Mouse (Mus musculus): ENCODE data around the gene Luzp1.
A peak's percentile ranks its signal among the peaks of the same experiment; 100 is the strongest.

Luzp1 gene

DNA sequence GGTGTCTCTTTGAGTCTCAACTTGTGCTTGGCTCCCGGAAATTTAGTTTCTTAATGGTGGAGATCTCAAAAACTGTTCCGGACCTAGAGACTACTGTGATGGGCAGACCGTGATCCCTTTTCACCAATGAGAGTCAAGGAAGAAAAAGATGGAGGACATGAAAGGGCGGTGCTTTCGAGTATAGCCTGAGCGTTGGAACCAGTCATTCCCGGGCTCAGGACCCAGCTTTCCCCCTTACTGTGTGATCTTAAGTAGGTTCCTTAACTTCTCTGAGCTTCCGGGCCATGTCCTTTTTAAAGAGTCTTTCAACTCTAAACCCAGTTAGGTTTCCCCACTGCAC lies 6.8 kb upstream of the Luzp1 start:
- peak; percentile 57 for DNase-seq (ENCODE audit: low read depth)

DNA sequence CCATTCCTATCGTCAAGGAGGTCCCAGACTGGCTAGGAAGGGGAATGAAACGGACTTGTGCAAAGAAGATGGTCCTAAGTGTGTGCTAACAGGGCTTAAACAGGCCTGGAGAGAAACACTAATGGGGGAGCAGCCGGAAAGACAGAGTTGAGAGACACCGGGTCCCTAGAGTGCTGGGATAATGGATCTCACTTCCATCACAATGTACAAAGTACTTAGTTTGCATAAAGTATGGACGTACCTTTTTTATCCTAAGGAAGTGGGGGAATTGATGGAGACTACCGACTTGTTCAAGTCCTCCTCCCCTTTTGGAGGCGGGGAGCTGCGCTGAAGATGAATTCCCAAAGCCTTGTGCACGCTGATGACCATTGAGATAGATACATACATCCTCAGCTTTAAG lies 6.1 kb upstream of the Luzp1 start:
- DNase-seq (ENCODE audit: low read depth): no peak

- DNase-seq (ENCODE audit: low read depth): no peak
Observed at GRCm38 (mm10) chr4:136466226-136466625, 3.3 kb upstream of the Luzp1 start.

DNA sequence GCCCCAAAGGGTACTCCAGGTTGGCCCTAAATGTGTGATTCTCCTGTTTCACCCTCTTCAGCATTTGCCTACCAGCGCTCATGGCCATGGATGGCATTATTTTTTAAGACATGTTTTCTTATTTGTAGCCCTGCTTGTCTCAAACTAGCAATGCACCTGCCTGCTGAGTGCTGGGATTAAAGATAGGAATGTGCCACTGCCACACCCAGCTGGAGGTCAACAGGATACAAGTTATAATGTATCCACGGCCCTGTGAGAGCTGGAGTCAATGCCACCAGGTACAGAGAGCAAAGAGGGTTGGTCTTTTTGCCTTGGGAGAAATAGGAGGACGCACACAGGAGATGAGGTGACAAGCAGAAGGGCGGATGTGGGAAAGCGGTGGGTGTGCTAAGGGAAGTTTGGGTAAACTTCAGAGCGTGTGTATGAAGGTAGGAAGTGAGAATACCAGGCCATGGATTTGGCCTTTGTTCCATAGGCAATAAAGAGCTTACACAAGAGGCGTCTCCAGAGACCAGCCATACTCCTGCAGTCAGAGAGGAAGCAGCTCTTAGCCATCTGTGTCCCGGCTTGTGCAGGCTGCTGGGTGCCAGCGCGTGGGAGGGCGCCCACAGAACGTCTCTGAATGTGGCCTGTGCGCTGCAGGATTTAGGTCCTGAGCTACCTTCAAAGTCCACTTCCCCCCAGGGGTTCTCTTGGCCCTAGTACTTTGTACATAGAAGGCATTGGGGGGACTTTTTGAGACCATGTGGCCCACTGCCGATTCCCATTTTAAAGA lies 821 bp upstream of the Luzp1 start:
- DNase-seq (ENCODE audit: low read depth): no peak

GRCm38 (mm10) chr4:136469941-136470346 lies 383 bp downstream of the Luzp1 start:
- DNase-seq (ENCODE audit: low read depth): no peak

GRCm38 (mm10) chr4:136470347-136471071 lies 948 bp downstream of the Luzp1 start:
- peak; percentile 57 for DNase-seq (ENCODE audit: low read depth)

DNA sequence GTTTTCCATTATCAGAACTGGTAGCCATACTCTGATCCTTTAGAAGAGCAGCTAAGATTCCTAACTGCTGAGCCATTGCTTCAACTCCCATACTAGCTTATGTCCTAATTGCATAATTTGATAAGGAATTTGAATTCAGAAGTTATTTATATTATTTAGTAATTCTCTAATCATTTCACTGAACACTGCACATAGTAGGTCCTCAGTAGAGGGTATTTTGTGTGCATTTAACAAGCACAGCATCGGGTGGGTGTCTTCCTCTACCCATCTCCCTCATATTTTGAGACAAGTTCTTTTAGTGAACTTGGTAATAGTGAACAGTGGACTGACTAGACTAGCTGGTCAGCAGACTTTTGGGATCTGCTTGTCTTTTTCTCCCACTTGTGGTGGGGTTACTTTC lies 7.1 kb downstream of the Luzp1 start:
- DNase-seq (ENCODE audit: low read depth): no peak

DNA sequence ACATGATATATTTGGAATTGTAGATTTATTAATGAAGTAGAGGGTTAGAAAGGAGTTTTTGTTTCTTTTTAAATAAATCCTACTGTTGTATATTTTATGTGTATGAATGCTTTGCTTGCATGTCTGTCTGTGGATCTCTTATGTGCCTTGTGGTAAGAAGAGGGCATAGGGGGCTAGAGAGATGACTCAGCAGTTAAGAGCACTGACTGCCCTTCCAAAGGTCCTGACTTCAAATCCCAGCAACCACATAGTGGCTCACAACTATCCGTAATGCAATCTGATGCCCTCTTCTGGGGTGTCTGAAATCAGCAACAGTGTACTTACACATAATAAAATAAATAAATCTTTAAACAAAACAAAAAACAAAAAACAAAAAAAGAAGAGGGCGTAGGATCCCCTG lies 17.0 kb downstream of the Luzp1 start:
- DNase-seq (ENCODE audit: low read depth): no peak

- DNase-seq (ENCODE audit: low read depth): no peak
Observed at GRCm38 (mm10) chr4:136495993-136496392, 26.4 kb downstream of the Luzp1 start.

GRCm38 (mm10) chr4:136505426-136506215 lies 36.1 kb downstream of the Luzp1 start:
- DNase-seq (ENCODE audit: low read depth): no peak

GRCm38 (mm10) chr4:136509857-136510256 lies 40.3 kb downstream of the Luzp1 start:
- DNase-seq (ENCODE audit: low read depth): peak; percentile 67

- no peak for DNase-seq (ENCODE audit: low read depth)
Observed at GRCm38 (mm10) chr4:136511708-136512107, 42.1 kb downstream of the Luzp1 start.

DNA sequence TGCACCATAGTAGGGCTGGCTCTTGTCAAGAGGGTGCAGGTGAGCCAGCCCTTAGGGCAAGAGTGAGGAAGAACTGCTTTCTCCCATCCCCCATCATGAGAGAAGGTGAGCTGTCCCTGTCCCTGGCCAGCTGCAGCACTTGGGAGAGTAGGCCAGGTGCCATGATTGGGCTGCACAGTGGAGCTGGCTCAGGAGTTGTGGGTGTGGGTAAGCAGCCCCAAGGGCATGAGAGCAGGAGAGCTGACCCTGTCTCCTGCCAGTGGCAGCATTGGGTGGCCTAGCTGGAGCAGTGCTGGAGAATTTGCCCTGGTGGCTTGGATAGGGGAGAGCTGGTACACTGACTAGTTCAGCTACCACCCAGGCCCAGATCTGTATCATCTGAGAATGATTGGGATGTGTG lies 43.3 kb downstream of the Luzp1 start:
- no peak for DNase-seq (ENCODE audit: low read depth)

DNA sequence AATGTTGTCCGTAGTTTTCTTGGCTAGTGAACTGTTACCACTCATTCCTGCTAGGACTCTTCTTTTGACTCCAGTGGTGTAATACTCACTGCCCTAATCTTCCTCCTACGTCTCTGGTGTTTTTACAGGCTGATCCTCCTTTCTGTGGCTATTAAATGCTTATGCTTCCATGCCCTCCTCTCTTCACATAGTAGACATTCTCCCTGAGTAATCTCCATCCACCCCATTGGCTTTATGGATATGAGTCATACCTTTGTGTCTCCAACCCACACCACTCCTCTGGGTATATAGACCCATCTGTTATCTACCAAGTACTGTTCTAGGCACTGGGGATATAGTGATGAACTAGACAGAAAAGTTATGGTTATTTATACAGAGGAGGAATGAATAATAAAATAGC lies 48.6 kb downstream of the Luzp1 start:
- DNase-seq (ENCODE audit: low read depth): no peak

GRCm38 (mm10) chr4:136518576-136518975 lies 49.0 kb downstream of the Luzp1 start:
- no peak for DNase-seq (ENCODE audit: low read depth)

- DNase-seq (ENCODE audit: low read depth): no peak
Observed at GRCm38 (mm10) chr4:136519866-136520265, 50.3 kb downstream of the Luzp1 start.

DNA sequence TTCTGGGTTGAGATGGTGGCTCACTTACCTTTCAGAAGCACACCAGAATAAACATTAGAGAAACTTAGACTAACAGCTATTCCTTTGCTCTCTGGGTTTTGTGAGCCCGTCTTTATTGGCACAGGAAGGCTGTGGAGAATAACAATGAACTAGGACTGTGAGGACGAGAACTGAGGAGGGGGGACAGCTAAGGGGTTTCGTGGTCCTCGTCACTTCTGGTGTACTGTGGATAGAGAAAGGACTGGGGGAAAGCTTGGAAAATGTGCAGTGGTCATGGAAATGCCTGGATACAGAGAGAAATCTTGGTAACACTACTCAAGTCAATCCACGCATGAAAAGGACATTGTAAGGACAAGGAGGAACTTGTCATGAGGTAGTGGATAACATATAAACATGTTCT lies 52.3 kb downstream of the Luzp1 start:
- no peak for DNase-seq (ENCODE audit: low read depth)

- DNase-seq (ENCODE audit: low read depth): no peak
Observed at GRCm38 (mm10) chr4:136524309-136524708, 54.7 kb downstream of the Luzp1 start.

DNA sequence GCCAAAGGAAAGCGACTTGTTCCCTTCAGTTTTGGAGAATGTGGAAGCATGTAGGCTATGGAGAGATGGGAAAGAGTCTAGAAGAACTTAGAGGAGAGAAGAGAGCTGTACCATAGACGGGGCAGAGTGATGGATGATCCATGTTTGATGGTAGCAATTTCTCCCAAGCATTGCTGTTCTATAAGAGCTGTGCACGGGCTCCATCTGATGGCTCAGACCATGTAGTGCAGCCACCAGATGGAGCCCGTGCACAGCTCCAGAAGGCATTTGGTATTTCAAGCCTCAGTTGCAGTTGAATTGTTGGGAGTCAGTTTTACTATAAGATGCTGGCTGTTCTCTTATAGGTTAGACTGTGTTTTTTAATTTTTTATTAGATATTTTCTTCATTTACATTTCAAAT lies 56.9 kb downstream of the Luzp1 start:
- peak; percentile 69 for DNase-seq (ENCODE audit: low read depth)

- DNase-seq (ENCODE audit: low read depth): no peak
Observed at GRCm38 (mm10) chr4:136545151-136545550, 75.6 kb downstream of the Luzp1 start.

DNA sequence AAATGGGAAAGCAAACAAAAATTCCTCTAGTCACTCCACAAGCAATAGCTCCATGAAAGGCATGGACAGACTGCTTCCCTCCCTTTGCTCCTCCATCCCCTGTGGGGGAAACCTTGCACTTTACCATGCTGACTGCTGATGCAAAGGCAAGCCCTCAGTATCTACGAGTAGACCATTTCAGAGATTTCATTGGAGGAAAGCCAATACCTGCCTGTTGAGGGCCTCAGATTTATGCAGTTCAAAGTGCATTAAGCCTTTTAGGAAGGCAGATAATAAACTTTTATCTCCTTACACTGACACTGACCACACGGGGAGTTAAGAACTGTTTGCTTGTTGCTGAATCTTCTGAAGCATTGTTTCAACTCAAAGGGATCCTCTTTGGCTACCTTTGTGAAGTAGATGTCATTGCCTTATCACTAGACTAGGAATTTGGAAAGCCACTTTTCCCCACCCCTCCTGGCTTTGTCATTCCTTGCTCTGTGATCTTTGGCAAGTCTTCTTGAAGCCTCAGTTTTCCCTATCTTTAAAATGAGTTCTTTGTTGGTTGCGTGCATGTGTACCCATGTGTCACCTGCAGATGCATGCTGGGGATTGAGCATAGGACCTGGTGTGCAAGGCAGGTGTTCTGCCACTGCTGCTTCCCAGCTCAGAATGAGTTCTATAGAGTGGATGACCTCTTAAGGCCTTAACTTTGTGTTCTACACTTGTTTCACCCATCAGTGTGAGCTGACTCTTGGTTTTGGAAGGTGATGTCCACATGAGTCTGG lies 76.9 kb downstream of the Luzp1 start:
- no peak for DNase-seq (ENCODE audit: low read depth)

DNA sequence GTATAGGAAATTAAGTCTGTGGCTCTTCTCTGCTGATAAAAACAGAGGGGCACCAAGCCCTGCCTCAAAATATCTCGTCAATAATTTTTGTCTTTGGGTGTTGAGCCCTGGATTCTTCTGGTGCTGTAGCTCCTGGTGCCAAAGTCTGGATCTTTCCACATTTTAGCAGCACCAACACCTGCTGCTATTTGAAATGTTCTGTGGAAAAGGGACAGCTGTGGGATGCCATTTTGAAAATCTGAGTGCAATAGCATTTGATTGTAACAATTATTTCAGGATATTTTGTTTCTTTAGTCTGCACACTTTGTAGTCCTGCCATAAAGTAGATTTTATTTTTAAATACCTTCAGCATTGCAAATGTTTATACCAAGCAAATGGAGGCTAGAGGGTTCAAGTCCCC lies 78.2 kb downstream of the Luzp1 start:
- no peak for DNase-seq (ENCODE audit: low read depth)
